Mouse (Mus musculus) left cerebral cortex, postnatal 25 days (tissue): ENCODE measurements around the gene Slamf1. TPM values are rescaled to one million over a fixed set of nuclear protein-coding genes. Genes with fewer than 3 reads are reported as not detected.
"Not testable (repeated sequence)": the region's sequence is repeated elsewhere in the genome, so short reads cannot be mapped to it uniquely, and the experiment has no call there.

Experiments
- DNase-seq, 2 experiments: peaks; one replicate each; pipeline ENCODE4 v3.0.0; 2022; ENCODE audit warnings: low spot score in 2 of 2, mixed read lengths in 1 of 2
- intact Hi-C: fragments of 180-260 bp; cut with DNase I; formaldehyde crosslinking; loops from one replicate; pipeline ENCODE4 v1.15.1; 2025
- total RNA-seq, 2 experiments: library from RNA; stranded (reverse); gene quantifications; 2 replicates each; pipeline ENCODE4 v1.2.3; 2021

Gene Slamf1
- total RNA-seq, 2 experiments from 2014 or later = 0.39 to 0.64 TPM

GRCm38 (mm10) chr1:171791491-171791890 is 24.6 kb downstream of the Slamf1 start:
- intact Hi-C loops = loop anchor here (5.0 kb wide), 1 partner anchor 119 kb away; no protein-coding TSS in a partner anchor
- DNase-seq = peak; percentile 31 to 90

- no peak for DNase-seq
- intact Hi-C loops = no loop called here
Measured at GRCm38 (mm10) chr1:171796185-171796584, 29.3 kb downstream of the Slamf1 start.

- intact Hi-C loops = no loop called here
- DNase-seq = no peak
Measured at GRCm38 (mm10) chr1:171797840-171798239, 30.9 kb downstream of the Slamf1 start.

GRCm38 (mm10) chr1:171799648-171800047 is 32.7 kb downstream of the Slamf1 start:
- intact Hi-C loops = no loop called here
- no peak for DNase-seq

GRCm38 (mm10) chr1:171811048-171811447 is 44.1 kb downstream of the Slamf1 start:
- intact Hi-C loops, DNase-seq: not testable (repeated sequence)

- peak; percentile 64 to 86 for DNase-seq
- intact Hi-C loops = loop anchor here (2.0 kb wide), 1 partner anchor 185 kb away; no protein-coding TSS in a partner anchor
Measured at GRCm38 (mm10) chr1:171815545-171816439, 48.9 kb downstream of the Slamf1 start.

GRCm38 (mm10) chr1:171816991-171817390 is 50.1 kb downstream of the Slamf1 start:
- intact Hi-C loops = loop anchor here (2.0 kb wide), 1 partner anchor 184 kb away; no protein-coding TSS in a partner anchor
- DNase-seq = no peak

- intact Hi-C loops = no loop called here
- DNase-seq = no peak
Measured at GRCm38 (mm10) chr1:171821331-171821730, 54.4 kb downstream of the Slamf1 start.

GRCm38 (mm10) chr1:171825462-171825861 is 58.5 kb downstream of the Slamf1 start:
- intact Hi-C loops = no loop called here
- no peak for DNase-seq

GRCm38 (mm10) chr1:171826164-171826563 is 59.2 kb downstream of the Slamf1 start:
- DNase-seq = peak; percentile 27 to 52
- intact Hi-C loops = no loop called here

- intact Hi-C loops = no loop called here
- peak in 1 of 2 experiments; percentile 13 for DNase-seq
Measured at GRCm38 (mm10) chr1:171827674-171828073, 60.7 kb downstream of the Slamf1 start.

GRCm38 (mm10) chr1:171839488-171839887 is 72.6 kb downstream of the Slamf1 start, which contains the start of gene Cd84:
Gene Cd84 (plus strand): TSS chr1:171839697.
- no peak for DNase-seq
- intact Hi-C loops = no loop called here

GRCm38 (mm10) chr1:171840450-171841023 is 73.6 kb downstream of the Slamf1 start:
- intact Hi-C loops = no loop called here
- DNase-seq = no peak

GRCm38 (mm10) chr1:171845035-171845754 is 78.3 kb downstream of the Slamf1 start:
- DNase-seq = no peak
- intact Hi-C loops = no loop called here

- DNase-seq = no peak
Measured at GRCm38 (mm10) chr1:171848201-171848600, 81.3 kb downstream of the Slamf1 start.

GRCm38 (mm10) chr1:171848757-171849156 is 81.8 kb downstream of the Slamf1 start:
- intact Hi-C loops = no loop called here
- no peak for DNase-seq

More at GRCm38 (mm10) chr1:171848201-171848600, 81.3 kb downstream of the Slamf1 start:
- intact Hi-C loops = no loop called here

- intact Hi-C loops = no loop called here
- DNase-seq = peak in 1 of 2 experiments; percentile 62
Measured at GRCm38 (mm10) chr1:171849454-171849853, 82.5 kb downstream of the Slamf1 start.
